Mouse (Mus musculus) C2C12 (cell line): ENCODE measurements around the gene Wwc1.

Experiments used
- CEBPB ChIP-seq: IDR thresholded peaks from one replicate; pipeline ENCODE4 v1.6.1; 2011; ENCODE audit warnings: low read depth, mild to moderate bottlenecking, control low read depth, moderate library complexity
- USF1 ChIP-seq: IDR thresholded peaks from one replicate; pipeline ENCODE4 v1.6.1; 2011; ENCODE audit warnings: low read depth, mild to moderate bottlenecking, control low read depth, moderate library complexity

DNA sequence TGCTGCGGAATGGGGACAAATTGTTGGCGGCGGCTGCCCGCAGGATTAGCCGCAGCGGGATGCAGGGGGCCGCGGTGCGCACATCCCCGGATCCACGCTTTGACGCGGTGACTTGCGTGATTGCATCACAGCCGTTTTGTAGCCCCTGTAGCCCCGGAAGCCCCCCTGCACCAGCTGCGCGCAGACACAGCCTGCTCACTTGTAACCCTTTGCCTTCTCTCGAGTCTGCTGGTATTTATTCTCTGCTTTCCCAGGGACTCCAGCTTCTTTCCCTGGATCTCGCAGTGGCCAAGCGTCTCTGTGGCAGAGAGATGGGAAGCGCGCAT is 181.9 kb downstream of the Wwc1 start:
- TF ChIP-seq CEBPB: no peak
- no peak for TF ChIP-seq USF1
